Mouse (Mus musculus): ENCODE measurements around the gene Ezr. TPM values are rescaled to one million over a fixed set of nuclear protein-coding genes. Genes with fewer than 3 reads are reported as not detected.
A peak's percentile ranks its signal among the peaks of the same experiment; 100 is the strongest.
"Not testable (repeated sequence)": the region's sequence is repeated elsewhere in the genome, so short reads cannot be mapped to it uniquely, and the experiment has no call there.

The Ezr gene
- polyA plus RNA-seq, 1 experiment from 2014 or later = 73.8 TPM

GRCm38 (mm10) chr17:6696521-6696920, 86.1 kb downstream of the Ezr start:
- H3K27me3 ChIP-seq (ENCODE audit: control insufficient read depth, insufficient read depth, low read length); DNase-seq (ENCODE audit: low spot score); H3K9me3 ChIP-seq (ENCODE audit: control insufficient read depth, low read length); H3K4me2 ChIP-seq (replicated peaks; ENCODE audit: low read depth, low read length); H3K27ac ChIP-seq (ENCODE audit: low read depth, low read length); ATAC-seq (ENCODE audit: low FRiP score); H3K9ac ChIP-seq (ENCODE audit: low read depth, low read length); H3K4me1 ChIP-seq (replicated peaks; ENCODE audit: control insufficient read depth, insufficient read depth, low read length); H3K4me3 ChIP-seq (ENCODE audit: low read depth, low read length); H3K36me3 ChIP-seq (ENCODE audit: control insufficient read depth, insufficient read depth, low read length): not testable (repeated sequence)
- 65% methylated on average over 8 of the region's 8 CpGs for WGBS

GRCm38 (mm10) chr17:6695712-6696111, 86.9 kb downstream of the Ezr start:
- H3K4me1 ChIP-seq (replicated peaks; ENCODE audit: control insufficient read depth, insufficient read depth, low read length); H3K4me3 ChIP-seq (ENCODE audit: low read depth, low read length); DNase-seq (ENCODE audit: low spot score); H3K27ac ChIP-seq (ENCODE audit: low read depth, low read length); H3K9ac ChIP-seq (ENCODE audit: low read depth, low read length); H3K27me3 ChIP-seq (ENCODE audit: control insufficient read depth, insufficient read depth, low read length); H3K9me3 ChIP-seq (ENCODE audit: control insufficient read depth, low read length); H3K36me3 ChIP-seq (ENCODE audit: control insufficient read depth, insufficient read depth, low read length); ATAC-seq (ENCODE audit: low FRiP score); H3K4me2 ChIP-seq (replicated peaks; ENCODE audit: low read depth, low read length): not testable (repeated sequence)
- 81% methylated on average over 9 of the region's 9 CpGs for WGBS

- not testable (repeated sequence) for H3K4me2 ChIP-seq (replicated peaks; ENCODE audit: low read depth, low read length); H3K9me3 ChIP-seq (ENCODE audit: control insufficient read depth, low read length); H3K27ac ChIP-seq (ENCODE audit: low read depth, low read length); H3K36me3 ChIP-seq (ENCODE audit: control insufficient read depth, insufficient read depth, low read length); H3K4me3 ChIP-seq (ENCODE audit: low read depth, low read length); H3K9ac ChIP-seq (ENCODE audit: low read depth, low read length); H3K4me1 ChIP-seq (replicated peaks; ENCODE audit: control insufficient read depth, insufficient read depth, low read length); H3K27me3 ChIP-seq (ENCODE audit: control insufficient read depth, insufficient read depth, low read length); ATAC-seq (ENCODE audit: low FRiP score)
- 15% methylated on average over 2 of the region's 2 CpGs for WGBS
- DNase-seq (ENCODE audit: low spot score) = peak; percentile 67
Observed at GRCm38 (mm10) chr17:6691596-6691995, 91.0 kb downstream of the Ezr start.

- H3K9ac ChIP-seq (ENCODE audit: low read depth, low read length); DNase-seq (ENCODE audit: low spot score); H3K36me3 ChIP-seq (ENCODE audit: control insufficient read depth, insufficient read depth, low read length); H3K4me1 ChIP-seq (replicated peaks; ENCODE audit: control insufficient read depth, insufficient read depth, low read length); H3K4me3 ChIP-seq (ENCODE audit: low read depth, low read length); H3K27ac ChIP-seq (ENCODE audit: low read depth, low read length); H3K27me3 ChIP-seq (ENCODE audit: control insufficient read depth, insufficient read depth, low read length); H3K9me3 ChIP-seq (ENCODE audit: control insufficient read depth, low read length); ATAC-seq (ENCODE audit: low FRiP score); H3K4me2 ChIP-seq (replicated peaks; ENCODE audit: low read depth, low read length): not testable (repeated sequence)
- WGBS = 90% methylated on average over 2 of the region's 4 CpGs
Observed at GRCm38 (mm10) chr17:6689344-6689743, 93.2 kb downstream of the Ezr start.

Other genes starting within 250 kb of the Ezr start
- gene Dynlt1c, start 181.1 kb downstream of the Ezr start, polyA plus RNA-seq (2014; fragmentation: Nextera tagmentation; extraction: Ambion mirVana) = 30.7 and 41.5 TPM in 2 replicates
- gene Dynlt1f, start 126.9 kb downstream of the Ezr start, polyA plus RNA-seq (2014; fragmentation: Nextera tagmentation; extraction: Ambion mirVana) = 323 and 333 TPM in 2 replicates
- gene Sytl3, start 123.7 kb downstream of the Ezr start, polyA plus RNA-seq (2014; fragmentation: Nextera tagmentation; extraction: Ambion mirVana) = 0.15 and 0.64 TPM in 2 replicates
- gene Rsph3b, start 165.9 kb upstream of the Ezr start, polyA plus RNA-seq (2014; fragmentation: Nextera tagmentation; extraction: Ambion mirVana) = 50.5 and 50.8 TPM in 2 replicates
- 57.1 TPM in 2 replicates for gene Tagap1, start 178.4 kb upstream of the Ezr start, polyA plus RNA-seq (2014; fragmentation: Nextera tagmentation; extraction: Ambion mirVana)
- 115 TPM in 2 replicates for gene Rnaset2b, start 187.8 kb upstream of the Ezr start, polyA plus RNA-seq (2014; fragmentation: Nextera tagmentation; extraction: Ambion mirVana)
- 0.18 TPM in 1 of 2 replicates, not detected in the other for gene Gm49721, start 196.1 kb upstream of the Ezr start, polyA plus RNA-seq (2014; fragmentation: Nextera tagmentation; extraction: Ambion mirVana)
- not detected in 2 replicates for gene Gm1604a, start 242.8 kb upstream of the Ezr start, polyA plus RNA-seq (2014; fragmentation: Nextera tagmentation; extraction: Ambion mirVana)